10 mouse cellular contexts compared by ENCODE assay signal in genomic region chr13:98502813-98503341, GRCm38 (mm10). TPM values are rescaled to one million over a fixed set of nuclear protein-coding genes. Genes with fewer than 3 reads are reported as not detected.
DNase-seq lines count a peak whose midpoint lies in the region; ATAC-seq lines count a peak whose summit lies in the region.
"Had no signal": no experiment of that assay in that cellular context is flagged by ENCODE, and none has a peak within 500 bp of the region (broad histone marks: within the 10 kb centered on the region; RNA-seq: fewer than 3 reads in every experiment).

No protein-coding gene starts in this region.

- H3K36me3 ChIP-seq in embryonic facial prominence, embryonic 11.5 days (replicated peaks; ENCODE audit: control insufficient read depth, insufficient read depth, low read depth, low read length): no peaks in the 10 kb centered on the region
- H3K36me3 ChIP-seq in intestine, embryonic 15.5 days: no peaks in the 10 kb centered on the region
- H3K36me3 ChIP-seq in neural tube, embryonic 11.5 days (ENCODE audit: control insufficient read depth, insufficient read depth, low read length): no peaks in the 10 kb centered on the region
- H3K36me3 ChIP-seq: G1E; liver, embryonic 13.5 days had no signal

- H3K27ac ChIP-seq in embryonic facial prominence, embryonic 11.5 days (replicated peaks; ENCODE audit: low read depth, low read length): peak overlapping the region; percentile 72
- no peak overlapping the region for H3K27ac ChIP-seq in intestine, embryonic 15.5 days
- H3K27ac ChIP-seq in neural tube, embryonic 11.5 days (ENCODE audit: low read depth, low read length): no peak overlapping the region
- H3K27ac ChIP-seq: liver, embryonic 13.5 days had no signal

- peak overlapping the region; percentile 61 for H3K4me2 ChIP-seq in embryonic facial prominence, embryonic 11.5 days (ENCODE audit: low read depth, low read length)
- peak overlapping the region; percentile 53 for H3K4me2 ChIP-seq in intestine, embryonic 15.5 days (replicated peaks)
- peak overlapping the region; percentile 90 for H3K4me2 ChIP-seq in neural tube, embryonic 11.5 days (ENCODE audit: low read depth)
- H3K4me2 ChIP-seq: liver, embryonic 13.5 days had no signal

- peak; percentile 24 for DNase-seq in kidney, adult 18-20 months
- DNase-seq in kidney, postnatal 25 days: no peak
- DNase-seq in embryonic facial prominence, embryonic 11.5 days (ENCODE audit: low spot score): peak; percentile 69
- DNase-seq in neural tube, embryonic 11.5 days (ENCODE audit: low spot score): peak; percentile 60
- DNase-seq in ovary, adult 18-20 months (ENCODE audit: low spot score): no peak
- DNase-seq in layer of hippocampus, postnatal 25 days (ENCODE audit: extremely low spot score in 1 of 2, low spot score in 1 of 2): no peak
- DNase-seq: liver, embryonic 13.5 days had no signal

- no peak for ATAC-seq in embryonic facial prominence, embryonic 11.5 days (replicated peaks; ENCODE audit: insufficient number of reproducible peaks, low FRiP score, low TSS enrichment, low read depth)
- no peak for ATAC-seq in intestine, embryonic 15.5 days
- no peak for ATAC-seq in neural tube, embryonic 11.5 days (ENCODE audit: insufficient read depth, low FRiP score, low TSS enrichment)
- no peak for ATAC-seq in megakaryocyte progenitor cell, adult 5-6 weeks (replicated peaks; ENCODE audit: poor library complexity)

- H3K27me3 ChIP-seq in embryonic facial prominence, embryonic 11.5 days (ENCODE audit: control insufficient read depth, insufficient read depth, low read length): peaks cover 27% of the 10 kb centered on the region
- H3K27me3 ChIP-seq in intestine, embryonic 15.5 days (replicated peaks): peaks cover 82% of the 10 kb centered on the region
- H3K27me3 ChIP-seq in neural tube, embryonic 11.5 days (ENCODE audit: control insufficient read depth, insufficient read depth, low read length): peaks cover 82% of the 10 kb centered on the region

- peak overlapping the region; percentile 31 for H3K4me3 ChIP-seq in embryonic facial prominence, embryonic 11.5 days (ENCODE audit: low read depth, low read length)
- peak overlapping the region; percentile 24 for H3K4me3 ChIP-seq in intestine, embryonic 15.5 days (replicated peaks)
- H3K4me3 ChIP-seq in neural tube, embryonic 11.5 days (ENCODE audit: low read depth, low read length): peak overlapping the region; percentile 27
- H3K4me3 ChIP-seq: liver, embryonic 13.5 days had no signal

- H3K4me1 ChIP-seq in embryonic facial prominence, embryonic 11.5 days (ENCODE audit: control insufficient read depth, insufficient read depth, low read length): peaks cover 13% of the 10 kb centered on the region
- peaks cover 17% of the 10 kb centered on the region for H3K4me1 ChIP-seq in intestine, embryonic 15.5 days (replicated peaks)
- H3K4me1 ChIP-seq in neural tube, embryonic 11.5 days (ENCODE audit: control insufficient read depth, insufficient read depth, low read length): peaks cover 20% of the 10 kb centered on the region; the same call in 1 of the 2 replicates

- under 1% methylated on average over 27 of the region's 27 CpGs for WGBS in embryonic facial prominence, embryonic 11.5 days
- WGBS in intestine, embryonic 15.5 days: 1% methylated on average over 27 of the region's 27 CpGs
- under 1% methylated on average over 27 of the region's 27 CpGs for WGBS in neural tube, embryonic 11.5 days

- H3K9me3 ChIP-seq in embryonic facial prominence, embryonic 11.5 days (replicated peaks; ENCODE audit: control insufficient read depth, low read length): no peaks in the 10 kb centered on the region
- no peaks in the 10 kb centered on the region for H3K9me3 ChIP-seq in intestine, embryonic 15.5 days
- no peaks in the 10 kb centered on the region for H3K9me3 ChIP-seq in neural tube, embryonic 11.5 days (ENCODE audit: control insufficient read depth, low read length)
- H3K9me3 ChIP-seq: G1E; liver, embryonic 13.5 days had no signal

- H3K9ac ChIP-seq in embryonic facial prominence, embryonic 11.5 days (replicated peaks; ENCODE audit: low read length): peak overlapping the region; percentile 59
- no peak overlapping the region for H3K9ac ChIP-seq in intestine, embryonic 15.5 days
- peak overlapping the region; percentile 14; the same call in 1 of the 2 replicates for H3K9ac ChIP-seq in neural tube, embryonic 11.5 days (ENCODE audit: low read length)
- H3K9ac ChIP-seq: liver, embryonic 13.5 days had no signal

RNA-seq across cellular contexts. Expression of gene Gm10320, which starts 11.1 kb away (rescaled TPM):
- polyA plus RNA-seq in embryonic facial prominence, embryonic 11.5 days (2014; fragmentation: Nextera tagmentation; extraction: Ambion mirVana): 1.2 and 1.5 TPM in 2 replicates
- 1.8 TPM in 2 replicates for polyA plus RNA-seq in intestine, embryonic 15.5 days (2015; fragmentation: Nextera tagmentation; extraction: Ambion mirVana)
- 1.1 and 1.4 TPM in 2 replicates for polyA plus RNA-seq in neural tube, embryonic 11.5 days (2014; fragmentation: Nextera tagmentation; extraction: Ambion mirVana)
- 14.4 and 15.0 TPM in 2 replicates for total RNA-seq in megakaryocyte progenitor cell, adult 5-6 weeks (2015)
- 0.54 and 1.7 TPM in 2 replicates for total RNA-seq in megakaryocyte progenitor cell, adult 5-6 weeks (2017)
- total RNA-seq in layer of hippocampus, postnatal 25 days (2021): not detected

Comparison
In these comparisons a context has a peak if more than half of its experiments do, and no peak if none do; other contexts are left out.
1. DNase-seq: peak in kidney, adult 18-20 months (single experiment), embryonic facial prominence, embryonic 11.5 days (single experiment) and neural tube, embryonic 11.5 days (single experiment); none in kidney, postnatal 25 days (0 of 2), ovary, adult 18-20 months (single experiment) and layer of hippocampus, postnatal 25 days (0 of 2).
2. Peak in every context shown above with its lines, with median percentiles within 50 percentile points of each other: H3K4me2 ChIP-seq and H3K4me3 ChIP-seq.